Mouse (Mus musculus) layer of hippocampus, adult 11-12 months (tissue): Measurements from ENCODE around the gene Clcn1.

Experiments used
- DNase-seq: peaks from one replicate; pipeline ENCODE4 v3.0.0; 2022; ENCODE audit warnings: low spot score

Clcn1 gene

DNA sequence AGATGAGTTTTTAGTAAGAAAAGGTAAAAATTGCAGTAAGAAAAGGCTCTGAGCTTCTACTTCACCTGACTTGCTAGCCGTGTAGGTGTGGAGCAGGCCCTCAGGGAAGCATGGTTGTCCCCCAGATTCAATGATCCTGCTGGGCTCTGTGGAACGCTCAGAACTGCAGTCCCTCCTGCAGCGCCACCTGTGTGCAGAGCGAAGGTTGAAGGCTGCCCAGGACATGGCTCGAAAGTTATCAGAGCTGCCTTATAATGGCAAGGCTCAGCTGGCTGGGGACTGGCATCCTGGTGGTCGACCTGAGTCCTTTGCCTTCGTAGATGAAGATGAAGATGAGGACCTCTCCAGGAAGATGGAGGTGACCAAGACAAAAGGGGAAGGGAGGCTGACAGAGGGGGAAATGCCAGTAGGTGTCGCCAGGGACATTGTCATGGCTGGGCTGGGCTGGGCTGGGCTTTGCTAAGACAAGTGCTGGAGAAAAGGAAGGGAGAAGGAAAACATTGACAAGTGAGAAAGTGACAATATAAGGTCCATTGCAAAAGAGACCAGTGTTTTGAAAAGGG lies 23.4 kb downstream of the Clcn1 start:
- no peak for DNase-seq

DNA sequence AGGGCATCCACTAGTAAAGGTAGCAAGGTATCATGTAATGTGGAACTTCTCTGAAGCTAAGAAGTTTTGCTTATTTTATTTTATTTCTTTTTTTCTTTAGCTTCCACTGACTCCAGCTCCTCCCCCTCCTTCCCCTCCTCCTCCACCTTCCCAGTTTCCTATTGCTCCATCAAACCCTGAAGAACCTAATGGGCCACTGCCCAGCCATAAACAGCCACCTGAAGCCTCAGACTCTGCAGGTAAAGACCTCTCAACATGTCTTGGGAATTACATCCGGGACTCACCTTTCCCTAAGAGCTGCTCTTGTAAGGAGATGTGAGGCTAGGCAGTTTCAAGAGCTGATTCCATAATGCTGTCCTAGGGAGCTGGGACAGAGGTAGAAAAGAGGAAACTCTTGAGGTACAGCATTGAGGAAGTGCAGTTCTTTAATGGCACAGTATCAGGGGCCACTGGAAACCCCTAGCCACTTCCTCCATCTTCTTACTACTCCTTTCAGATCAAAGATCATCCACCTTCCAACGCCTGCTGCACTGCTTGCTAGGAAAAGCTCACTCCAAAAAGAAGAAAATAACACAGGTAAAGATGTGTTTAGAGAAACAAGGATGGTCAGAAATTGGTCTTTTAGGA lies 24.1 kb downstream of the Clcn1 start:
- DNase-seq = no peak

GRCm38 (mm10) chr6:42318293-42318692 lies 31.8 kb downstream of the Clcn1 start:
- no peak for DNase-seq

GRCm38 (mm10) chr6:42323371-42324066 lies 37.0 kb downstream of the Clcn1 start:
- no peak for DNase-seq

DNA sequence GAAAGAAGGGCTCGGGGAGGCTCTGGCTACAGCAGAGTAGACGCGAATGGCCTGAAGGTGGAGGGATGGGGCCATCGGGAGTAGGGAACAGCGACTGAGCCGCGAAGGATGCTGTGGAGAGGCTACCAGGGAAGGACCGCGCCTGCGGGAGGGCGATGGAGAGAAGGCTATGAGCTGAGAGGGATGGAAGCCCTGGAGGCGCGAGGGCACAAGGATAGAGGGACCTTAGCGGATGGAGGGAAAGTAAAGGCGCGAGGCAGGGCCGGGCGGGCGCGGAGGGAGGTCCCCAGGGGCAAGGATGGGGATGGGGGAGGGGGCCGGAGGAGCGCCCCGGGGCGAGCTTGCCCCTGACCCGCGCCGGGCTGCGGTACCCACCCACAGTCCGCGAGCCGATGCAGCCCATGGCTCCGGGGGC lies 37.6 kb downstream of the Clcn1 start:
- no peak for DNase-seq

- peak; percentile 69 for DNase-seq
Observed at GRCm38 (mm10) chr6:42324482-42325267, 38.2 kb downstream of the Clcn1 start, which contains the start of gene Fam131b. Gene Fam131b, minus strand, starts transcription at chr6:42324643.

- peak; percentile 90 for DNase-seq
Observed at GRCm38 (mm10) chr6:42325268-42325609, 38.8 kb downstream of the Clcn1 start.

GRCm38 (mm10) chr6:42326509-42326908 lies 40.0 kb downstream of the Clcn1 start:
- no peak for DNase-seq

DNA sequence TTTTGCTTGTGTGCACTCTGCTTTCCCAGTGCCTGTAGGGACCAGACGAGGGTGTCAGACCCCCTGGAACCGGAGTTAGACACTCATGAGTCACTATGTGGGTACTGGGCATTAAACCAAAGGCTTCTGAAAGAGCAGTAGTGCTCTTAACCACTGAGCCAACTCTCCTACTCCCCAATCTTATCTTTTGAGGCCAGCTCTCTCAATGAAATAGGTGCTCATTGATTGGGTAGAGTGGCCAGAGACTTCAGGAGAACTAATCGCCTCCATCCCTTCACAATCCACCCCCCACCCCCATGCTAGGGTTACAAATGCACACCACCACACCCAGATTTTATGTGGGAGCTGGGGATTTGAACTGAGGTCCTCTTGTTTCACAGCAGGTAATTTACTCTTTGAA lies 42.3 kb downstream of the Clcn1 start:
- DNase-seq = no peak

GRCm38 (mm10) chr6:42330216-42330615 lies 43.7 kb downstream of the Clcn1 start:
- DNase-seq = no peak

DNA sequence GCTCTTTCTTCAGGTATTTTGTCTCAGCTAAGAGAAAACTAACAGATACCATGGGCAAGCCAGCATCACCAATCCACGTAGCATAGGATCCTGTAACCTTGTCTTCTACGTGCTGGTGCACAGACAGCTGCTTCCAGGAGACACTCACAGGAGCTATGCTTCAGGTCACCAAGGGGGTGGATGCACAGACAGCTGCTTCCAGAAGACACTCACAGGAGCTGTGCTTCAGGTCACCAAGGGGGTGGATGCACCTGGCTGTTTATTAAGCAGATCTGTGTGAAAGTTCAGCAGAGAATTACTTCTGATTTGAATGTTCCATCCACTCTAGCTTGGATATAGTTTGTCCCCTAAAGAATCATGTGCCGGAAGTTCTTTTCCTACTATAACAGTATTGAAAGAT lies 44.5 kb downstream of the Clcn1 start:
- DNase-seq = no peak

GRCm38 (mm10) chr6:42339189-42339588 lies 52.7 kb downstream of the Clcn1 start:
- DNase-seq = no peak

DNA sequence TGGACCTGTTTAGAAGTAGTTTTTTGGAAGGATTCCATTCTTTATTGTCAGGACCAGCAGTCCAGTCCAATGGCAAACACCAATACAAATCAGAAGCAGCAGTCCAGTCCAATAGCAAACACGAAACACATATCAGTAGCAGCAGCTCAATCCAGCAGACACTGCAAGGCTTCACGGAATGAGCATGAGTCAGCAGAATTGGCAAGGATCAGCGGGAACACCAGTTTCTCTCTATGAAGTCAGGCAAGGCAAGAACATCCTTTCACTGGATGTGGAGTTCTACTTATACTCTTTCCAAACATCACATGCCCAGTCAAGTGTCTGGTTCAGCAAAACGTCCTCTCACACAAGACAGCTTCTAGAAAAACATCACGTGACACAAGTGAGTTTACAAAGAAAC lies 53.5 kb downstream of the Clcn1 start:
- DNase-seq = no peak

DNA sequence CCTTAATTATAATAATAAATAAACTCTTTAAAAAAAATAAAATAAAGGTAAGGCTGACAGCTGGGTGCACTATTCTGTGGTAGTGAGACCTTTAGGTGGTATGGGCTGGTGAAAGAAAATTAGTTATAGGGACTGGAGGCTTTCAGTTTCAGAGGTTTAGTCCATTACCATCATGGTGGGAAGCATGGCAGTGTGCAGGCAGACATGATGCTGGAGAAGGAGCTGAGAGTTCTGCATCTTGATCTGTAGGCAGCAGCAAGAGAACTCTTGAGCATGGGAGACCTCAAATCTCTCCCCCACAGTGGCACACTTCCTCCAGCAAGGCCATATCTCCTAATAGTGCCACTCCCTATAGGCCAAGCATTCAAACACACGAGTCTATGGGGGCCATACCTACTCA lies 55.7 kb downstream of the Clcn1 start:
- DNase-seq = no peak

DNA sequence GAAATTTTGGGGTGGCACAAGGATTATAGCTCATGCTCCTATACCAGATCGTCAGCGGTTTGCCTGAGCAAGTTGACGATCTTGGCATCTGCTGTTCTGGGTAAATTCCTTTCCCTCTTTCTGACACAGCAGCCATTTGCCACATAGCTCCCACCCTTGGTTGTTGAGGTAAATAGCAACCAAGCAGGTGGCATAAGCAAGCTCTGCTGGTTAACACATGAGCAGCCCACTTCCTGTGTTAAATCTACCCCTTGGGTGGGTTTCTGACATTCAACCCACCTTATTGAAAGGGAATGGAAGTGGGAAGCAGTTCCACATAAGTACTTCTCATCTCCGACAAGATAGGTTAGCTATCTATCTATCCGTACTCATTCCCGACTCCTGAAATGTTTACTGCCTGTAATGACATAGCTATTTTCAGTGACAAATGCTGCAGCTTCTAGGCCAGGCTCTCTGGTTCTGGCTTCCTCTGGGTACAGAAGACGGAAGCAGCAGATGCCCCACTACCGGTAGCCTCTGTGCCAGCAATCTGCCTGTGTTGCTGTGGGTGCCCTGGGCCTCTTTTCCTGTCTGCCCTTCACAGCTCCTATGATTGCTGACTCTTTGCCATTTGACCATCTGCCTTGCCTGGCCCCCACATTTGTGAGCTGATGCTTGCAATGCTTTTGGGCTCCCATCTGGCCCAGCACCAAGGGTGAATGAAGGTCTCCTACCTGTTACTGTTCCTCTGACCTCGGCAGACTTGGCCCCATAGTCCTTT lies 57.1 kb downstream of the Clcn1 start:
- peak; percentile 44 for DNase-seq

- DNase-seq = no peak
Observed at GRCm38 (mm10) chr6:42344255-42344654, 57.8 kb downstream of the Clcn1 start.

- no peak for DNase-seq
Observed at GRCm38 (mm10) chr6:42348281-42349005, 62.0 kb downstream of the Clcn1 start.

GRCm38 (mm10) chr6:42349006-42349425 lies 62.5 kb downstream of the Clcn1 start:
- peak; percentile 83 for DNase-seq

DNA sequence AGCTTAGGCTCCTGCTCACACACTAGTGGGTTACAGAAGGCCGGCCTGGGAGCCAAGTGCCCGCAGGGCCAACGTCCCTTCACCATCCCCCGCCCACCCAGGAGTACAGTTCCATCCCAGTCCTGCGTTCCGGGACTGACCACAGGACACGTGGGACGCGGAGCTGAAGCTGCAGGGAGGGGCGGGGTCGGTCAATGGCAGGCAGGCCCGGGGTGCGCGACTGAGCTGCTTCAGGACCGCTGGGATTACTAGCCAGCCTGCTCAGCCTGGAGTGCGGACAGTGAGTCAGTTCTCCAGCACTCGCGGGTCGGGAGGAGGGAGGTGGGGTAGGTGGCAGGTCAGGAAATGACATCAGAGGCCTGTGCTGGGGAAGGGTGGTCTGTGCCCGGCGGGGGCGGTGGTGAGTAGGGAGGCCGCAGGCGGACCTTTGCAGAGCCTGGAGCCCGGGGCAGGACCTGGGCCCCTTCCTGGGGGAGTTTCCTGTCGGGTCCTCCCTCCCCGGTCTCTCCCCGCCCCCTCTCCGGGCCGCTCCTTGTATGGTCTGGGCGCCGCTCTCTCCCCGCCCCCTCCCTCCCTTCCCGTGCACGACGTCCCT lies 63.0 kb downstream of the Clcn1 start, which contains the start of gene Zyx:
Gene Zyx, plus strand, starts transcription at position 205 of the 595 bp plus-strand sequence.
- peak; percentile 86 for DNase-seq

- peak; percentile 69 for DNase-seq
Observed at GRCm38 (mm10) chr6:42350021-42350967, 63.8 kb downstream of the Clcn1 start.
